Mouse (Mus musculus): ENCODE measurements around the gene Trip11.
"Not testable (repeated sequence)": the region's sequence is repeated elsewhere in the genome, so short reads cannot be mapped to it uniquely, and the experiment has no call there.

The Trip11 gene

GRCm38 (mm10) chr12:101912626-101913490 is at the start of gene Trip11:
Trip11 (minus strand) TSS chr12:101913267.
- peak; percentile 93 for DNase-seq

- DNase-seq, result not testable (repeated sequence)
Measured at GRCm38 (mm10) chr12:101958960-101959780, 46.1 kb upstream of the Trip11 start.

- DNase-seq, result no peak
Measured at GRCm38 (mm10) chr12:101958556-101958955, 45.5 kb upstream of the Trip11 start.

GRCm38 (mm10) chr12:101957942-101958544 is 45.0 kb upstream of the Trip11 start, which contains the start of gene Atxn3:
Atxn3 (minus strand) TSS chr12:101958246.
- DNase-seq, result peak; percentile 97

GRCm38 (mm10) chr12:101957079-101957941 is 44.2 kb upstream of the Trip11 start:
- DNase-seq, result no peak

- DNase-seq, result not testable (repeated sequence)
Measured at GRCm38 (mm10) chr12:101955821-101956220, 42.8 kb upstream of the Trip11 start.

- DNase-seq, result peak; percentile 5
Measured at GRCm38 (mm10) chr12:101948801-101949200, 35.7 kb upstream of the Trip11 start.

GRCm38 (mm10) chr12:101947986-101948385 is 34.9 kb upstream of the Trip11 start:
- DNase-seq, result no peak

GRCm38 (mm10) chr12:101937572-101937971 is 24.5 kb upstream of the Trip11 start:
- no peak for DNase-seq

GRCm38 (mm10) chr12:101935223-101935622 is 22.2 kb upstream of the Trip11 start:
- DNase-seq, result no peak

GRCm38 (mm10) chr12:101928423-101928822 is 15.4 kb upstream of the Trip11 start:
- no peak for DNase-seq

GRCm38 (mm10) chr12:101922313-101922712 is 9.2 kb upstream of the Trip11 start:
- no peak for DNase-seq

- no peak for DNase-seq
Measured at GRCm38 (mm10) chr12:101919847-101920246, 6.8 kb upstream of the Trip11 start.

- DNase-seq, result no peak
Measured at GRCm38 (mm10) chr12:101917165-101917564, 4.1 kb upstream of the Trip11 start.

- no peak for DNase-seq
Measured at GRCm38 (mm10) chr12:101911346-101911745, 1.7 kb downstream of the Trip11 start.

GRCm38 (mm10) chr12:101910360-101910759 is 2.7 kb downstream of the Trip11 start:
- no peak for DNase-seq

- no peak for DNase-seq
Measured at GRCm38 (mm10) chr12:101905817-101906216, 7.2 kb downstream of the Trip11 start.

- no peak for DNase-seq
Measured at GRCm38 (mm10) chr12:101904906-101905305, 8.2 kb downstream of the Trip11 start.

GRCm38 (mm10) chr12:101904170-101904569 is 8.9 kb downstream of the Trip11 start:
- DNase-seq, result no peak

- DNase-seq, result no peak
Measured at GRCm38 (mm10) chr12:101899671-101900245, 13.3 kb downstream of the Trip11 start.

- DNase-seq, result no peak
Measured at GRCm38 (mm10) chr12:101898966-101899365, 14.1 kb downstream of the Trip11 start.

- DNase-seq, result no peak
Measured at GRCm38 (mm10) chr12:101897113-101897512, 16.0 kb downstream of the Trip11 start.
